Mouse (Mus musculus) CH12.LX (cell line): Measurements from ENCODE around the gene Zfyve27.

Experiments
- CTCF ChIP-seq, 2 experiments: IDR thresholded peaks in 1 of 2; conservative IDR thresholded peaks in 1 of 2; 2 replicates each; pipeline ENCODE4 v1.5.1; 2011 to 2012; ENCODE audit warnings: low read depth in 2 of 2, low read length in 2 of 2, improper control_type of control experiment in 1 of 2, inconsistent platforms in 1 of 2, mild to moderate bottlenecking in 1 of 2, moderate library complexity in 1 of 2
- EP300 ChIP-seq: IDR thresholded peaks from 2 replicates; pipeline ENCODE4 v1.6.1; 2011; ENCODE audit warnings: low read length, improper control_type of control experiment
- ETS1 ChIP-seq: conservative IDR thresholded peaks from 2 replicates; pipeline ENCODE4 v1.6.1; 2012; ENCODE audit warnings: low read depth, mild to moderate bottlenecking, inconsistent platforms, low read length, improper control_type of control experiment, moderate library complexity
- HCFC1 ChIP-seq: IDR thresholded peaks from 2 replicates; pipeline ENCODE4 v1.6.1; 2012; ENCODE audit warnings: low read depth, mild to moderate bottlenecking, inconsistent platforms, low read length, improper control_type of control experiment
- IRF4 ChIP-seq: IDR thresholded peaks from 2 replicates; pipeline ENCODE4 v1.6.1; 2014; ENCODE audit warnings: low read depth, mild to moderate bottlenecking, inconsistent platforms, low read length, improper control_type of control experiment
- MAX ChIP-seq: IDR thresholded peaks from 2 replicates; pipeline ENCODE4 v1.6.1; 2011; ENCODE audit warnings: low read length, improper control_type of control experiment
- NRF1 ChIP-seq: IDR thresholded peaks from 2 replicates; pipeline ENCODE4 v1.6.1; 2014; ENCODE audit warnings: low read depth, mild to moderate bottlenecking, inconsistent platforms, low read length, improper control_type of control experiment, moderate library complexity
- POLR2A ChIP-seq: IDR thresholded peaks from 2 replicates; pipeline ENCODE4 v1.6.1; 2011; ENCODE audit warnings: low read depth, mild to moderate bottlenecking, improper control_type of control experiment, low read length
- RCOR1 ChIP-seq: conservative IDR thresholded peaks from 2 replicates; pipeline ENCODE4 v1.6.1; 2012; ENCODE audit warnings: low read depth, mild to moderate bottlenecking, inconsistent platforms, low read length, improper control_type of control experiment
- SIN3A ChIP-seq: IDR thresholded peaks from 2 replicates; pipeline ENCODE4 v1.6.1; 2012; ENCODE audit warnings: low read length, improper control_type of control experiment, inconsistent platforms
- TCF12 ChIP-seq: IDR thresholded peaks from 2 replicates; pipeline ENCODE4 v1.6.1; 2014; ENCODE audit warnings: low read depth, mild to moderate bottlenecking, inconsistent platforms, low read length, improper control_type of control experiment
- USF1 ChIP-seq: IDR thresholded peaks from 2 replicates; pipeline ENCODE4 v1.6.1; 2014; ENCODE audit warnings: low read depth, mild to moderate bottlenecking, inconsistent platforms, low read length, improper control_type of control experiment
- ZC3H11A ChIP-seq: IDR thresholded peaks from 2 replicates; pipeline ENCODE4 v1.6.1; 2012; ENCODE audit warnings: low read depth, mild to moderate bottlenecking, inconsistent platforms, low read length, improper control_type of control experiment
- ZNF384 ChIP-seq: IDR thresholded peaks from 2 replicates; pipeline ENCODE4 v1.6.1; 2012; ENCODE audit warnings: low read depth, low read length, improper control_type of control experiment, inconsistent platforms

DNA sequence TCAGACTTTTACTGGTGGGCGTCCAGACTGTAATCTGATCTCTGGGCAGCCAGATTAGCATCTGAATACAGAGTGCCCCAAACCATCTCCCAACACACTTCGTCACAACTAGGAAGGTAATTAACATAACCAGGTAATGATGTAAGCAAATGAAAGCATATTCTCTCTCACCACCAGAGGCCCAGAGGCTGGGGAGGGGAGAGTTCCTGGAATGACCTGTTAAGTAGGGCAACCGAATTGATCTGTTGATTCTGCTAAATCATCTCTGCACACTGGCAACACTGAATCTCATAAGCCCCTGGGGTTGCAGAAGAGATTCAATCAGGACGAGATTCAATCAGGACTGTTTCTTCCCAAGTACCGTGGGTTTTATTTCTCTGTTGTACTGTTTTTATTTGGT is 27.6 kb upstream of the Zfyve27 start:
- no peak for TF ChIP-seq ZC3H11A
- no peak for TF ChIP-seq ETS1
- TF ChIP-seq CTCF (conservative IDR thresholded peaks at IDR 0.05 in 1 of 2, IDR thresholded peaks at IDR 0.05 in 1 of 2; ENCODE audit: low read depth in 2 of 2, low read length in 2 of 2), result no peak
- TF ChIP-seq MAX, result no peak
- TF ChIP-seq EP300, result no peak
- no peak for TF ChIP-seq ZNF384
- no peak for TF ChIP-seq HCFC1
- TF ChIP-seq TCF12, result no peak
- TF ChIP-seq POLR2A, result no peak
- no peak for TF ChIP-seq IRF4
- no peak for TF ChIP-seq SIN3A
- no peak for TF ChIP-seq USF1
- no peak for TF ChIP-seq NRF1
- no peak for TF ChIP-seq RCOR1
